Mouse (Mus musculus) small intestine, adult 2 months (tissue): ENCODE measurements around the gene Atp6v0b.

ENCODE experiments used
- CTCF ChIP-seq: fragments of 200-500 bp; IDR thresholded peaks from 2 replicates; pipeline ENCODE4 v1.5.1; 2012; ENCODE audit warnings: low read depth, mild to moderate bottlenecking, control low read depth, inconsistent platforms, low read length, moderate library complexity, mixed read lengths; ENCODE audit not compliant: insufficient replicate concordance, insufficient read length; ENCODE audit errors: extremely low read depth
- POLR2A ChIP-seq: fragments of 200-500 bp; IDR thresholded peaks from 2 replicates; pipeline ENCODE4 v1.6.1; 2012; ENCODE audit warnings: low read depth, mild to moderate bottlenecking, control low read depth, inconsistent platforms, low read length, moderate library complexity

- TF ChIP-seq CTCF (no peak), POLR2A (no peak)
Observed at GRCm38 (mm10) chr4:117893376-117893775, 6.2 kb upstream of the Atp6v0b start.
